Mouse (Mus musculus) spleen, adult 2 months (tissue): Measurements from ENCODE around the gene Hoxc10.

ENCODE experiments used
- CTCF ChIP-seq: fragments of 200-500 bp; IDR thresholded peaks from 2 replicates; pipeline ENCODE4 v1.5.1; 2011; ENCODE audit warnings: mild to moderate bottlenecking, inconsistent platforms; ENCODE audit not compliant: insufficient read depth, insufficient read length, insufficient replicate concordance; ENCODE audit errors: extremely low read depth
- POLR2A ChIP-seq: fragments of 200-500 bp; IDR thresholded peaks from 2 replicates; pipeline ENCODE4 v1.6.1; 2011; ENCODE audit warnings: low read depth, low read length, inconsistent platforms

GRCm38 (mm10) chr15:102937036-102937666 is 29.4 kb upstream of the Hoxc10 start:
- TF ChIP-seq CTCF = no peak
- no peak for TF ChIP-seq POLR2A
